Mouse (Mus musculus) right cerebral cortex, postnatal 14 days (tissue): ENCODE data around the gene Zfc3h1.

ENCODE experiments used
- DNase-seq: peaks from one replicate; pipeline ENCODE4 v3.0.0; 2022

Zfc3h1 gene

GRCm38 (mm10) chr10:115478441-115479141, 93.8 kb downstream of the Zfc3h1 start:
- DNase-seq, result no peak
